Mouse (Mus musculus) small intestine, adult 2 months (tissue): Measurements from ENCODE around the gene Runx3. TPM values are rescaled to one million over a fixed set of nuclear protein-coding genes. Genes with fewer than 3 reads are reported as not detected.

Source experiments
- H3K27ac ChIP-seq: fragments of 200-500 bp; 2 replicates; pipeline ENCODE4 v1.5.1; 2012; ENCODE audit warnings: low read depth, low read length, control low read depth, inconsistent platforms; ENCODE audit not compliant: insufficient read depth
- H3K27me3 ChIP-seq: fragments of 200-500 bp; 2 replicates; pipeline ENCODE4 v1.6.1; 2012; ENCODE audit warnings: mild to moderate bottlenecking, moderate library complexity, low read length, inconsistent platforms; ENCODE audit not compliant: control insufficient read depth, insufficient read depth
- H3K36me3 ChIP-seq: fragments of 200-500 bp; 2 replicates; pipeline ENCODE4 v1.6.1; 2012; ENCODE audit warnings: mild to moderate bottlenecking, low read length, control low read depth, inconsistent platforms; ENCODE audit not compliant: control insufficient read depth, insufficient read depth
- H3K4me1 ChIP-seq: fragments of 200-500 bp; 2 replicates; pipeline ENCODE4 v1.6.1; 2012; ENCODE audit warnings: low read length, inconsistent platforms, mixed read lengths; ENCODE audit not compliant: control insufficient read depth, insufficient read depth, insufficient read length
- H3K4me3 ChIP-seq: fragments of 200-500 bp; 2 replicates; pipeline ENCODE4 v1.5.1; 2012; ENCODE audit warnings: low read depth, mild to moderate bottlenecking, control low read depth, inconsistent platforms, low read length, moderate library complexity
- CTCF ChIP-seq: fragments of 200-500 bp; IDR thresholded peaks from 2 replicates; pipeline ENCODE4 v1.5.1; 2012; ENCODE audit warnings: low read depth, mild to moderate bottlenecking, control low read depth, inconsistent platforms, low read length, moderate library complexity, mixed read lengths; ENCODE audit not compliant: insufficient replicate concordance, insufficient read length; ENCODE audit errors: extremely low read depth
- POLR2A ChIP-seq: fragments of 200-500 bp; IDR thresholded peaks from 2 replicates; pipeline ENCODE4 v1.6.1; 2012; ENCODE audit warnings: low read depth, mild to moderate bottlenecking, control low read depth, inconsistent platforms, low read length, moderate library complexity
- WGBS: fragments of 180-500 bp; shearing (Covaris S2); methylation state at CpG from one replicate; pipeline ENCODE4 v1.1.7; 2018; 5-methylcytosine and 5-hydroxymethylcytosine counted together
- polyA plus RNA-seq: library from polyadenylated mRNA; depleted of rRNA; stranded (reverse); fragments of >200 nt; gene quantifications from 2 replicates; pipeline ENCODE4 v1.2.3, GENCODE M21; 2012; rRNA removed

Runx3 gene
- 7.2 and 23.7 TPM in 2 replicates for polyA plus RNA-seq

- peak within 1 kb of the TSS; percentile 64 for H3K27ac ChIP-seq
- no peaks in the 10 kb centered on the region for H3K36me3 ChIP-seq
- H3K27me3 ChIP-seq = no peaks in the 10 kb centered on the region
- H3K4me3 ChIP-seq = peak within 1 kb of the TSS; percentile 52
- 73% methylated on average over 18 of the region's 18 CpGs for WGBS
- no peaks in the 10 kb centered on the region for H3K4me1 ChIP-seq
- no peak for TF ChIP-seq POLR2A
- TF ChIP-seq CTCF = no peak
Measured at GRCm38 (mm10) chr4:135120342-135121100, at the start of gene Runx3. Gene Runx3 (plus strand): TSS chr4:135120652.

DNA sequence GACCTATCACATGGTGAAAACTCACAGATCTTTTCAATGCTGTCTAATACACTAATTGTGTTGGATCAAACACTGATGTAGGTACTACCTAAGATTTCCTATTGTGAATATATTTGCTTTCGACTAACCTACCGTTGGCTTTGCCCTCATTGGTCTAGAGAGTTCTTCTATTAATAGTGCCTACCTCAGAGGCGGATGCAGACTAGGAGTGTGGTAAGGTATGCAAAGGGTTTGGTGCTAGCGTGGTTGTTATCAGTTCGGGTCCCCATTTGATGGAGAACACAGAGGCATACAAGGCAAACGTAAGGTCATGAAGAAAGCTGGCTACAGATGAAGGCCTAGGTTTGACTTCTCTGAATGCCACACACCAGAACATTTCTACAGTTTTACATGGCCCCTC is 47.8 kb upstream of the Runx3 start:
- no peak for TF ChIP-seq CTCF
- TF ChIP-seq POLR2A = no peak
- Histone ChIP-seq H3K36me3 (no peaks in the 10 kb centered on the region), H3K4me1 (peaks cover 2% of the 10 kb centered on the region; the same call in 1 of the 2 replicates), H3K27me3 (no peaks in the 10 kb centered on the region), H3K27ac (no peak overlapping the region), H3K4me3 (no peak overlapping the region)
- 78% methylated on average over 6 of the region's 6 CpGs for WGBS

- Histone ChIP-seq H3K4me3 (no peak overlapping the region), H3K4me1 (0 out of 2 replicates have a peak, but pooled peaks cover 2% of the 10 kb centered on the region), H3K27me3 (no peaks in the 10 kb centered on the region), H3K27ac (no peak overlapping the region), H3K36me3 (no peaks in the 10 kb centered on the region)
- TF ChIP-seq CTCF (no peak), POLR2A (no peak)
- 34% methylated on average over 10 of the region's 10 CpGs for WGBS
Measured at GRCm38 (mm10) chr4:135073523-135073922, 46.9 kb upstream of the Runx3 start.

DNA sequence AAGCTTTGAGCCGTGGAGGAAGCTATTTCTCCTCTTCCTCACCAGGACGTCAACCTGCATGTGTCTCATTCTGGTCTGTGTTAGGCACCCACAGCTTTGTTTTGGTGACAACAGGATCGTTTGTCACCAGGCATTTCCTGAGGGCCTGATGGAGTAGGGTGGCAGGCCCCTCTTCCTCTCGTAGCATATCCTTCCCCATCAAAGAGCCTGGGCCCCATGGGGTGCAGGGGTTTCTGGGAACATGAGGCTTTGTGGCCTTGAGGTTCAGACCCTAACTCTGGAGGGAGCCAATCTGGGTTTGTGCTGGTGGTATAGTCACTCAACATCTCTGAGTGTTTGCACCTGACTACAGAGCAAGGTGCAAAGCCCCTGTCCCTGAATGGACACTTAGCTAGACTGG is 45.8 kb upstream of the Runx3 start:
- TF ChIP-seq POLR2A = no peak
- TF ChIP-seq CTCF = no peak
- Histone ChIP-seq H3K27ac (no peak overlapping the region), H3K27me3 (no peaks in the 10 kb centered on the region), H3K4me3 (no peak overlapping the region), H3K36me3 (no peaks in the 10 kb centered on the region), H3K4me1 (0 out of 2 replicates have a peak, but pooled peaks cover 4% of the 10 kb centered on the region)
- WGBS = 66% methylated on average over 4 of the region's 4 CpGs

DNA sequence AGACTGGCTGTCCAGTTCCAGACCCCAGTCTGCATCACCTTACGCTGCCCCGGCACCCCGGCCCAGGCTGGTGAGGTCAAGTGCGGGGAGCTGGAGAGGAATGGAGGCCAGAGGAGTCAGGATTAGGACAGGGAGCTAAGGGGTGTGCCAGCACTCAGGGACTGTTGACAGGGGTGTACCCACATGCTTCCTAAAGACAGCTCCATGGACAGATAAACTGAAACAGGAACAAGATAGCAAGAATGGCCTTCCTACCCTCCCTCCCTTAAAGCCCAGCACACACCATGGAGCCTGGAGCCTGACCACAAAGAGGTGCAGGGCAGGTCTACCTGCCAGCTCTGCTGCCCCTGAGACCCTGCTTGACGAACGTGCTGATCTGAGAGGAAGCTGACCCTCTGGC is 45.1 kb upstream of the Runx3 start:
- TF ChIP-seq CTCF (no peak), POLR2A (no peak)
- WGBS = 79% methylated on average over 6 of the region's 6 CpGs
- no peaks in the 10 kb centered on the region for H3K27me3 ChIP-seq
- H3K4me3 ChIP-seq = no peak overlapping the region
- no peaks in the 10 kb centered on the region for H3K36me3 ChIP-seq
- 0 out of 2 replicates have a peak, but pooled peaks cover 8% of the 10 kb centered on the region for H3K4me1 ChIP-seq
- no peak overlapping the region for H3K27ac ChIP-seq

- Histone ChIP-seq H3K27me3 (no peaks in the 10 kb centered on the region), H3K36me3 (no peaks in the 10 kb centered on the region), H3K4me3 (no peak overlapping the region), H3K4me1 (0 out of 2 replicates have a peak, but pooled peaks cover 11% of the 10 kb centered on the region), H3K27ac (no peak overlapping the region)
- TF ChIP-seq POLR2A = no peak
- no peak for TF ChIP-seq CTCF
- 69% methylated on average over 5 of the region's 5 CpGs for WGBS
Measured at GRCm38 (mm10) chr4:135076611-135077010, 43.8 kb upstream of the Runx3 start.

- peak overlapping the region; percentile 35; the same call in 1 of the 2 replicates for H3K27ac ChIP-seq
- no peaks in the 10 kb centered on the region for H3K36me3 ChIP-seq
- 0 out of 2 replicates have a peak, but pooled peaks cover 11% of the 10 kb centered on the region for H3K4me1 ChIP-seq
- H3K27me3 ChIP-seq = no peaks in the 10 kb centered on the region
- WGBS = 66% methylated on average over 9 of the region's 9 CpGs
- no peak overlapping the region for H3K4me3 ChIP-seq
- TF ChIP-seq POLR2A (no peak), CTCF (no peak)
Measured at GRCm38 (mm10) chr4:135077196-135077595, 43.3 kb upstream of the Runx3 start.
